Mouse (Mus musculus): ENCODE data around the gene C5ar2. TPM values are rescaled to one million over a fixed set of nuclear protein-coding genes. Genes with fewer than 3 reads are reported as not detected.
"Not testable (repeated sequence)": the region's sequence is repeated elsewhere in the genome, so short reads cannot be mapped to it uniquely, and the experiment has no call there.

C5ar2 gene
- polyA plus RNA-seq, 1 experiment from 2014 or later: 0.14 TPM

GRCm38 (mm10) chr7:16263015-16263787 lies 19.2 kb upstream of the C5ar2 start:
- WGBS: 32% methylated on average over 8 of the region's 8 CpGs

DNA sequence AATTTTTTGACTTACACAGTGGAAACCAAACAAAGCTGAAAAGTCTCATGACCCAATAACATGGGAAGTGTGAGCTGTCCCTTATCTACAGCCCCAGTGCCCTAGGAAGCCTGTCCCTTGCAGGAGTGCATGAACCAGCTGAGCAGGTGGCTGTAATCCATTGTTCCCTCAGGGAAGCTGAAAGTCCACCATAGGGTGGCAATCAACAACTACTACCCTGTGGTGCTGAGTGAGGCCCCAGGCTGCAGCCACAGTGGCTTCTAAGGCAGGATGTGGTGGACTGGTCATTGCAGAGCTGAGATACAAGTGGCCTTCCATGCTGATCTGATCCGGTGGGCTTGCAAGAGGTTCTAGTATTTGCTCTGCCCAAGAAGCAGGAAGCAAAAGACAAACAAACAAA lies 17.1 kb upstream of the C5ar2 start:
- Histone ChIP-seq H3K27me3 (ENCODE audit: control insufficient read depth, insufficient read depth, low read depth, low read length) (no peaks in the 10 kb centered on the region), H3K27ac (ENCODE audit: low read length) (no peak overlapping the region), H3K9ac (ENCODE audit: low read depth, low read length) (no peak overlapping the region), H3K4me1 (ENCODE audit: control insufficient read depth, insufficient read depth, low read length) (no peaks in the 10 kb centered on the region), H3K36me3 (ENCODE audit: control insufficient read depth, insufficient read depth, low read length) (no peaks in the 10 kb centered on the region), H3K4me2 (ENCODE audit: low read length) (no peak overlapping the region), H3K4me3 (ENCODE audit: low read depth, low read length) (no peak overlapping the region), H3K9me3 (replicated peaks; ENCODE audit: control insufficient read depth, low read length, poor library complexity, severe bottlenecking) (peaks cover 3% of the 10 kb centered on the region)
- ATAC-seq: no peak
- WGBS: 75% methylated on average over 1 of the region's 1 CpGs

More at GRCm38 (mm10) chr7:16263015-16263787, 19.2 kb upstream of the C5ar2 start:
- H3K4me3 ChIP-seq (ENCODE audit: low read depth, low read length): no peak overlapping the region
- H3K9ac ChIP-seq (ENCODE audit: low read depth, low read length): no peak overlapping the region
- no peak for ATAC-seq
- no peaks in the 10 kb centered on the region for H3K4me1 ChIP-seq (ENCODE audit: control insufficient read depth, insufficient read depth, low read length)
- no peaks in the 10 kb centered on the region for H3K27me3 ChIP-seq (ENCODE audit: control insufficient read depth, insufficient read depth, low read depth, low read length)
- H3K9me3 ChIP-seq (replicated peaks; ENCODE audit: control insufficient read depth, low read length, poor library complexity, severe bottlenecking): peaks cover 3% of the 10 kb centered on the region
- H3K36me3 ChIP-seq (ENCODE audit: control insufficient read depth, insufficient read depth, low read length): no peaks in the 10 kb centered on the region
- H3K27ac ChIP-seq (ENCODE audit: low read length): no peak overlapping the region
- no peak overlapping the region for H3K4me2 ChIP-seq (ENCODE audit: low read length)

DNA sequence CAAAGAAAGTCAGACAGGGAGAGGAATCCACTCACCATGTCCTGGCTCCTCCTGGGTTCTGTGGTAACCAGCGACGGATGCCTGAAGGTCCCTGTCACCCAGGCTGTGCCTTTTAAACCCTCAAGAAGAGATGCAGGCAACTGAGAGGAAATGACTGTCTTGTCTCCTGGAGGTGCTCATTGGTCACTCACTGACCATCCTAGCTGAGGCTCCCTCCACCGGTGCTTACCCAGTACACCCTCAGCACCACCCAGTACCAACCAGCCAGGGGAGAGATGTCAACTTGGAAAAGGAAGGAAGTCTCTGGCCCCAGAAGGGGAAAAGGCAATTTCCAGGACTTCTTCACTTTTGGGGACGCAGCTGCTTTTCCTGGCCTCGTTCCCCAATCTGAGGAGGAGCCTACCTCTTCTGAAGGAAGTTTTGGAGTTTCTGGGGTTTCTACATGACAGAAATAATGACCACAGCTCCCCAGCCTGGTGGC lies 15.2 kb upstream of the C5ar2 start, which contains the start of gene C5ar1:
Gene C5ar1, minus strand, starts transcription at position 431 of the 481 bp plus-strand sequence.
- no peak within 1 kb of the TSS for H3K9ac ChIP-seq (ENCODE audit: low read depth, low read length)
- H3K27me3 ChIP-seq (ENCODE audit: control insufficient read depth, insufficient read depth, low read depth, low read length): no peaks in the 10 kb centered on the region
- no peaks in the 10 kb centered on the region for H3K9me3 ChIP-seq (replicated peaks; ENCODE audit: control insufficient read depth, low read length, poor library complexity, severe bottlenecking)
- WGBS: 93% methylated on average over 5 of the region's 5 CpGs
- H3K27ac ChIP-seq (ENCODE audit: low read length): no peak within 1 kb of the TSS
- no peak for ATAC-seq
- no peak within 1 kb of the TSS for H3K4me3 ChIP-seq (ENCODE audit: low read depth, low read length)
- no peaks in the 10 kb centered on the region for H3K4me1 ChIP-seq (ENCODE audit: control insufficient read depth, insufficient read depth, low read length)
- H3K36me3 ChIP-seq (ENCODE audit: control insufficient read depth, insufficient read depth, low read length): no peaks in the 10 kb centered on the region
- no peak within 1 kb of the TSS for H3K4me2 ChIP-seq (ENCODE audit: low read length)

DNA sequence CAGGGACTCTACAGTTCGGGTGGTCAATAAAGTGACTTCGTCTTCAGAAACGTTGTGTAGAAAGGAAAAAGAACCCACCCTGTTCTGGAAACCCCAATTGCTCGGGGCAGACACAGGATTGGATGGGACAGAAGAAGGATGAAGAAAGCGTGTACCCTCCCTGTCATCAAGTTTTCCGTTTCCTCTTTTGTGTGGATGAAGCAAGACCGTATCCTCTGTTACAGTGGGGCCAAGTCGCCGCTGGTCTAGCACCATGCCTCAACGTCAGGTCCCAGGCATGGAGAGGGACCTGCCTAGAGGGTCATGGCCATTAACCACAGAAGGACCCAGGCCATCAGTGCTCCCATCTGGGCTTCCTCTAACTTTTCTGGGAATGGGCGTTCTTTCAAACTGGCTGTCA lies 13.9 kb upstream of the C5ar2 start:
- no peaks in the 10 kb centered on the region for H3K27me3 ChIP-seq (ENCODE audit: control insufficient read depth, insufficient read depth, low read depth, low read length)
- ATAC-seq: no peak
- 90% methylated on average over 11 of the region's 11 CpGs for WGBS
- no peak overlapping the region for H3K4me3 ChIP-seq (ENCODE audit: low read depth, low read length)
- H3K9me3 ChIP-seq (replicated peaks; ENCODE audit: control insufficient read depth, low read length, poor library complexity, severe bottlenecking): no peaks in the 10 kb centered on the region
- no peaks in the 10 kb centered on the region for H3K4me1 ChIP-seq (ENCODE audit: control insufficient read depth, insufficient read depth, low read length)
- H3K4me2 ChIP-seq (ENCODE audit: low read length): no peak overlapping the region
- H3K36me3 ChIP-seq (ENCODE audit: control insufficient read depth, insufficient read depth, low read length): no peaks in the 10 kb centered on the region
- H3K9ac ChIP-seq (ENCODE audit: low read depth, low read length): no peak overlapping the region
- no peak overlapping the region for H3K27ac ChIP-seq (ENCODE audit: low read length)

GRCm38 (mm10) chr7:16255963-16256362 lies 12.0 kb upstream of the C5ar2 start:
- 83% methylated on average over 4 of the region's 4 CpGs for WGBS
- ATAC-seq; H3K36me3 ChIP-seq (ENCODE audit: control insufficient read depth, insufficient read depth, low read length); H3K9me3 ChIP-seq (replicated peaks; ENCODE audit: control insufficient read depth, low read length, poor library complexity, severe bottlenecking); H3K4me1 ChIP-seq (ENCODE audit: control insufficient read depth, insufficient read depth, low read length); H3K4me3 ChIP-seq (ENCODE audit: low read depth, low read length); H3K4me2 ChIP-seq (ENCODE audit: low read length); H3K27me3 ChIP-seq (ENCODE audit: control insufficient read depth, insufficient read depth, low read depth, low read length); H3K27ac ChIP-seq (ENCODE audit: low read length); H3K9ac ChIP-seq (ENCODE audit: low read depth, low read length): not testable (repeated sequence)

GRCm38 (mm10) chr7:16254195-16254594 lies 10.2 kb upstream of the C5ar2 start:
- no peaks in the 10 kb centered on the region for H3K9me3 ChIP-seq (replicated peaks; ENCODE audit: control insufficient read depth, low read length, poor library complexity, severe bottlenecking)
- H3K27ac ChIP-seq (ENCODE audit: low read length): no peak overlapping the region
- no peaks in the 10 kb centered on the region for H3K4me1 ChIP-seq (ENCODE audit: control insufficient read depth, insufficient read depth, low read length)
- no peaks in the 10 kb centered on the region for H3K27me3 ChIP-seq (ENCODE audit: control insufficient read depth, insufficient read depth, low read depth, low read length)
- H3K9ac ChIP-seq (ENCODE audit: low read depth, low read length): no peak overlapping the region
- no peak for ATAC-seq
- no peak overlapping the region for H3K4me3 ChIP-seq (ENCODE audit: low read depth, low read length)
- 72% methylated on average over 4 of the region's 4 CpGs for WGBS
- H3K4me2 ChIP-seq (ENCODE audit: low read length): no peak overlapping the region
- no peaks in the 10 kb centered on the region for H3K36me3 ChIP-seq (ENCODE audit: control insufficient read depth, insufficient read depth, low read length)

- Histone ChIP-seq H3K4me2 (ENCODE audit: low read length) (no peak overlapping the region), H3K27ac (ENCODE audit: low read length) (no peak overlapping the region), H3K4me3 (ENCODE audit: low read depth, low read length) (no peak overlapping the region), H3K36me3 (ENCODE audit: control insufficient read depth, insufficient read depth, low read length) (no peaks in the 10 kb centered on the region), H3K9ac (ENCODE audit: low read depth, low read length) (no peak overlapping the region), H3K9me3 (replicated peaks; ENCODE audit: control insufficient read depth, low read length, poor library complexity, severe bottlenecking) (no peaks in the 10 kb centered on the region), H3K27me3 (ENCODE audit: control insufficient read depth, insufficient read depth, low read depth, low read length) (no peaks in the 10 kb centered on the region), H3K4me1 (ENCODE audit: control insufficient read depth, insufficient read depth, low read length) (no peaks in the 10 kb centered on the region)
- 81% methylated on average over 5 of the region's 5 CpGs for WGBS
- ATAC-seq: no peak
These were observed 6.7 kb upstream of the C5ar2 start for GRCm38 (mm10) chr7:16250687-16251086.

DNA sequence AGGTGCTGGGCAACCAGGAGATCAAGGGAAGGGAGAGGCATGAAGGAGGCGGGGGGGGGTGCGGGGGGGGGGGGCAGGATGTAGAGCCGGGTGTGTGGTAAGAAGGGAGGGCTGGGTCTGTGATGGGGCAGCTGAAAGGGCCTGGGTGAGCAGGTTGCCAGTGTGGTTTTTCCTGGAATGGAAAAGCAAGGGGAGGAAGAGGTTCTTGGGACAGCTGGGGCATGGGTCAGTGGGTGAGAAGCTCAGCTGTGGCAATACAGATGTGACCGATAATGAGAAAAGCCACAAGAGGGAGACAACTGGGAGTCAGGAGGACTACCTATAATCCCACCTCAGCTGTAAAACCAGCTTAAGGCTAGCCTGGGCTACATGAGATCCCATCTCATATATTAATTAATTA lies 2.0 kb upstream of the C5ar2 start:
- H3K27ac ChIP-seq (ENCODE audit: low read length): no peak overlapping the region
- WGBS: 67% methylated on average over 1 of the region's 4 CpGs
- no peak overlapping the region for H3K4me3 ChIP-seq (ENCODE audit: low read depth, low read length)
- ATAC-seq: no peak
- no peaks in the 10 kb centered on the region for H3K36me3 ChIP-seq (ENCODE audit: control insufficient read depth, insufficient read depth, low read length)
- no peak overlapping the region for H3K4me2 ChIP-seq (ENCODE audit: low read length)
- H3K9me3 ChIP-seq (replicated peaks; ENCODE audit: control insufficient read depth, low read length, poor library complexity, severe bottlenecking): no peaks in the 10 kb centered on the region
- H3K4me1 ChIP-seq (ENCODE audit: control insufficient read depth, insufficient read depth, low read length): no peaks in the 10 kb centered on the region
- H3K9ac ChIP-seq (ENCODE audit: low read depth, low read length): no peak overlapping the region
- no peaks in the 10 kb centered on the region for H3K27me3 ChIP-seq (ENCODE audit: control insufficient read depth, insufficient read depth, low read depth, low read length)

DNA sequence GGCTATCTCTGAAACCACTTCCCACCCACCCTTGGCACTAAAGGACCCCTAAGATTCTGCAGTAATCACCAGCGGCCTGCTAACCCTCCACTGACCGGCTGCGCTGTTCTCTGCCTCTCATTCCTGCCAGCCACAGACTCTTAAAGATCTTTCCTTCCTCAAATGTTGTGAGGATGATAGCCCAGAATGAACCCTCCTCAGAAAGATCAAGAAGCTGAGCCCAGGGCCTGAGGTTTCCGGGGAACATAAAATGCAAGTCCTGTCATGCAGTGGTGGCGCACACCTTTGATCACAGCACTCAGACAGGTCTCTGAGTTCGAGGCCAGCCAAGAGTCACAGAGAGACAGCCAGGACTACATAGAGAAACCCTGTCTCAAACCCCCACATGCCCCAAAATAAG lies 1.8 kb downstream of the C5ar2 start:
- no peaks in the 10 kb centered on the region for H3K9me3 ChIP-seq (replicated peaks; ENCODE audit: control insufficient read depth, low read length, poor library complexity, severe bottlenecking)
- WGBS: 85% methylated on average over 6 of the region's 6 CpGs
- H3K4me1 ChIP-seq (ENCODE audit: control insufficient read depth, insufficient read depth, low read length): no peaks in the 10 kb centered on the region
- H3K9ac ChIP-seq (ENCODE audit: low read depth, low read length): no peak overlapping the region
- H3K27ac ChIP-seq (ENCODE audit: low read length): no peak overlapping the region
- ATAC-seq: no peak
- no peaks in the 10 kb centered on the region for H3K36me3 ChIP-seq (ENCODE audit: control insufficient read depth, insufficient read depth, low read length)
- H3K4me2 ChIP-seq (ENCODE audit: low read length): no peak overlapping the region
- no peaks in the 10 kb centered on the region for H3K27me3 ChIP-seq (ENCODE audit: control insufficient read depth, insufficient read depth, low read depth, low read length)
- H3K4me3 ChIP-seq (ENCODE audit: low read depth, low read length): no peak overlapping the region

Data from midbrain, embryonic 16.5 days (tissue).